Mouse (Mus musculus) midbrain, postnatal 0 days (tissue): ENCODE results near the gene Olfr1330. TPM values are rescaled to one million over a fixed set of nuclear protein-coding genes. Genes with fewer than 3 reads are reported as not detected.
"Not testable (repeated sequence)": the region's sequence is repeated elsewhere in the genome, so short reads cannot be mapped to it uniquely, and the experiment has no call there.

Experiments
- ATAC-seq: fragments of 200-750 bp; cut with Nextera tagmentation; 2 replicates; pipeline ENCODE4 v1.8.0; 2017; ENCODE audit warnings: moderate number of reproducible peaks, mild to moderate bottlenecking, moderate TSS enrichment, moderate library complexity; ENCODE audit not compliant: low FRiP score
- DNase-seq: peaks from one replicate; pipeline ENCODE4 v3.0.0-alpha.2; 2015; ENCODE audit warnings: low spot score
- H3K27ac ChIP-seq: fragments of 300-500 bp; sonication (generic); 2 replicates; pipeline ENCODE4 v1.5.1; 2014; ENCODE audit warnings: low read depth, mild to moderate bottlenecking, low read length, mixed read lengths
- H3K27me3 ChIP-seq: fragments of 300-500 bp; sonication (generic); 2 replicates; pipeline ENCODE4 v1.6.1; 2014; ENCODE audit warnings: low read length, control low read depth, mixed read lengths; ENCODE audit not compliant: insufficient read depth
- H3K36me3 ChIP-seq: fragments of 300-500 bp; sonication (generic); 2 replicates; pipeline ENCODE4 v1.6.1; 2014; ENCODE audit warnings: low read length, control low read depth, mixed read lengths; ENCODE audit not compliant: insufficient read depth
- H3K4me1 ChIP-seq: fragments of 300-500 bp; sonication (generic); 2 replicates; pipeline ENCODE4 v1.6.1; 2014; ENCODE audit warnings: mild to moderate bottlenecking, control low read depth, antibody characterized with exemption, low read length, mixed read lengths; ENCODE audit not compliant: insufficient read depth
- H3K4me2 ChIP-seq: fragments of 300-500 bp; sonication (generic); 2 replicates; pipeline ENCODE4 v1.6.1; 2014; ENCODE audit warnings: low read depth, mild to moderate bottlenecking, low read length, mixed read lengths; ENCODE audit not compliant: poor library complexity, severe bottlenecking
- H3K4me3 ChIP-seq: fragments of 300-500 bp; sonication (generic); 2 replicates; pipeline ENCODE4 v1.5.1; 2014; ENCODE audit warnings: low read depth, mild to moderate bottlenecking, low read length, moderate library complexity
- H3K9ac ChIP-seq: fragments of 300-500 bp; sonication (generic); replicated peaks from 2 replicates; pipeline ENCODE4 v1.6.1; 2014; ENCODE audit warnings: mild to moderate bottlenecking, low read length, moderate library complexity, mixed read lengths; ENCODE audit not compliant: poor library complexity, severe bottlenecking
- H3K9me3 ChIP-seq: fragments of 300-500 bp; sonication (generic); 2 replicates; pipeline ENCODE4 v1.6.1; 2016; ENCODE audit warnings: low read length, control low read depth
- CTCF ChIP-seq: IDR thresholded peaks from 2 replicates; pipeline ENCODE4 v1.5.1; 2016; ENCODE audit warnings: antibody characterized with exemption, mild to moderate bottlenecking
- WGBS: fragments of 180-500 bp; shearing (Covaris S2); extraction: QIAGEN DNeasy Blood & Tissue Kit; methylation state at CpG from one replicate; pipeline ENCODE4 v1.1.7; 2014; 5-methylcytosine and 5-hydroxymethylcytosine counted together
- polyA plus RNA-seq: library from polyadenylated mRNA; unstranded; fragments of >200 nt; fragmentation: Nextera tagmentation; extraction: Ambion mirVana; gene quantifications from 2 replicates; pipeline ENCODE4 v1.2.1, GENCODE M21; 2015
- total RNA-seq: library from RNA; depleted of rRNA; stranded (reverse); fragments of >200 nt; gene quantifications from 2 replicates; pipeline ENCODE4 v1.2.3, GENCODE M21; 2014; rRNA removed

Olfr1330 gene
- total RNA-seq: not detected in 2 replicates
- polyA plus RNA-seq: not detected in 2 replicates

GRCm38 (mm10) chr4:118888297-118888696 lies at the start of gene Olfr1330:
Gene Olfr1330, plus strand, starts transcription at chr4:118888597.
- Histone ChIP-seq H3K9ac (no peak within 1 kb of the TSS), H3K36me3 (no peaks in the 10 kb centered on the region), H3K27me3 (no peaks in the 10 kb centered on the region), H3K4me2 (no peak within 1 kb of the TSS), H3K9me3 (no peaks in the 10 kb centered on the region), H3K4me3 (no peak within 1 kb of the TSS), H3K27ac (no peak within 1 kb of the TSS), H3K4me1 (no peaks in the 10 kb centered on the region)
- TF ChIP-seq CTCF: no peak
- no peak for DNase-seq
- WGBS: 92% methylated on average over 1 of the region's 1 CpGs
- ATAC-seq: no peak

- no peak overlapping the region for H3K27ac ChIP-seq
- ATAC-seq: no peak
- H3K4me1 ChIP-seq: no peaks in the 10 kb centered on the region
- H3K4me2 ChIP-seq: no peak overlapping the region
- no peak for DNase-seq
- no peak overlapping the region for H3K4me3 ChIP-seq
- no peak for TF ChIP-seq CTCF
- 76% methylated on average over 1 of the region's 1 CpGs for WGBS
- no peak overlapping the region for H3K9ac ChIP-seq
- H3K27me3 ChIP-seq: no peaks in the 10 kb centered on the region
- no peaks in the 10 kb centered on the region for H3K36me3 ChIP-seq
- no peaks in the 10 kb centered on the region for H3K9me3 ChIP-seq
Observed at GRCm38 (mm10) chr4:118861791-118862190, 26.6 kb upstream of the Olfr1330 start.

- Histone ChIP-seq H3K4me2 (no peak overlapping the region), H3K9ac (no peak overlapping the region), H3K27me3 (no peaks in the 10 kb centered on the region), H3K36me3 (no peaks in the 10 kb centered on the region), H3K4me1 (no peaks in the 10 kb centered on the region), H3K27ac (no peak overlapping the region), H3K9me3 (no peaks in the 10 kb centered on the region), H3K4me3 (no peak overlapping the region)
- peak; percentile 12 for DNase-seq
- no peak for TF ChIP-seq CTCF
- no peak for ATAC-seq
- 39% methylated on average over 4 of the region's 4 CpGs for WGBS
Observed at GRCm38 (mm10) chr4:118862704-118863103, 25.7 kb upstream of the Olfr1330 start.

- ATAC-seq: no peak
- no peak for DNase-seq
- H3K4me3 ChIP-seq: no peak within 1 kb of the TSS
- no peaks in the 10 kb centered on the region for H3K4me1 ChIP-seq
- H3K27ac ChIP-seq: no peak within 1 kb of the TSS
- no peak for TF ChIP-seq CTCF
- 97% methylated on average over 1 of the region's 1 CpGs for WGBS
- no peaks in the 10 kb centered on the region for H3K27me3 ChIP-seq
- no peak within 1 kb of the TSS for H3K9ac ChIP-seq
- H3K36me3 ChIP-seq: no peaks in the 10 kb centered on the region
- no peak within 1 kb of the TSS for H3K4me2 ChIP-seq
- H3K9me3 ChIP-seq: no peaks in the 10 kb centered on the region
Observed at GRCm38 (mm10) chr4:118864349-118864748, 24.0 kb upstream of the Olfr1330 start, which contains the start of gene Olfr1331. Gene Olfr1331, plus strand, starts transcription at chr4:118864649.

GRCm38 (mm10) chr4:118867566-118867965 lies 20.8 kb upstream of the Olfr1330 start:
- no peak overlapping the region for H3K4me3 ChIP-seq
- no peak overlapping the region for H3K27ac ChIP-seq
- H3K36me3 ChIP-seq: no peaks in the 10 kb centered on the region
- TF ChIP-seq CTCF: no peak
- H3K4me2 ChIP-seq: no peak overlapping the region
- H3K4me1 ChIP-seq: no peaks in the 10 kb centered on the region
- H3K9ac ChIP-seq: no peak overlapping the region
- no peak for DNase-seq
- H3K9me3 ChIP-seq: no peaks in the 10 kb centered on the region
- H3K27me3 ChIP-seq: no peaks in the 10 kb centered on the region
- ATAC-seq: no peak

- no peaks in the 10 kb centered on the region for H3K36me3 ChIP-seq
- H3K4me3 ChIP-seq: no peak overlapping the region
- no peak overlapping the region for H3K9ac ChIP-seq
- ATAC-seq (no peak), DNase-seq (peak; percentile 27)
- H3K4me1 ChIP-seq: no peaks in the 10 kb centered on the region
- WGBS: 62% methylated on average over 2 of the region's 2 CpGs
- no peak overlapping the region for H3K27ac ChIP-seq
- H3K4me2 ChIP-seq: no peak overlapping the region
- H3K9me3 ChIP-seq: no peaks in the 10 kb centered on the region
- no peak for TF ChIP-seq CTCF
- H3K27me3 ChIP-seq: no peaks in the 10 kb centered on the region
Observed at GRCm38 (mm10) chr4:118901981-118902380, 13.6 kb downstream of the Olfr1330 start.

GRCm38 (mm10) chr4:118917365-118917764 lies 29.0 kb downstream of the Olfr1330 start, which contains the start of gene Olfr1329:
Gene Olfr1329, minus strand, starts transcription at chr4:118917465.
- H3K9me3 ChIP-seq, H3K4me1 ChIP-seq, H3K27me3 ChIP-seq, ATAC-seq, H3K27ac ChIP-seq, H3K4me2 ChIP-seq, DNase-seq, H3K9ac ChIP-seq, H3K36me3 ChIP-seq, H3K4me3 ChIP-seq: not testable (repeated sequence)
- 52% methylated on average over 2 of the region's 2 CpGs for WGBS

- H3K27ac ChIP-seq, H3K4me2 ChIP-seq, H3K27me3 ChIP-seq, H3K4me3 ChIP-seq, H3K4me1 ChIP-seq, H3K9ac ChIP-seq, DNase-seq, ATAC-seq, H3K9me3 ChIP-seq, H3K36me3 ChIP-seq: not testable (repeated sequence)
- 70% methylated on average over 3 of the region's 3 CpGs for WGBS
Observed at GRCm38 (mm10) chr4:118931326-118931725, 42.9 kb downstream of the Olfr1330 start.
